10 mouse cellular contexts compared by ENCODE assay signal in the genomic region with DNA sequence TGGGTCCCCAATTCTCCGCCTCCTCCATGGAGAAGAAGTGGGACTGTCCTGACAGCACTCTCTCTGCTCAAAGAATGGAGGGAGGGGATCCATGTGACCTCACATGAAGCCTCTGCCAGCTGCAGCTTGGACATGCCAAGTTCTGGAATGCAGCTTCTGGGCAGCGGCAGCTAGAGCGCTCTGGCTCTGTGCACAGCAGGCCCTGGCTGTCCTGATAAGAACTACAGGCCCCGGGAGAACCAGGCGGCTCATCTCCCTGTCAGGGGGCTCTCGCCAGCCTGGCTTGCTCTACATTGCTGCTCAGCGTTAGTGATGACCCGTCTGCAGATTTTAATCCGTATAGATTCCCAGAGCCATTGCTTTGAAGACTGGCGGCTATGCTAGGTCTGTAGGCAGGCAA. TPM values are rescaled to one million over a fixed set of nuclear protein-coding genes. Genes with fewer than 3 reads are reported as not detected.
A peak's percentile ranks its signal among the peaks of the same experiment; 100 is the strongest.
DNase-seq lines count a peak whose midpoint lies in the region; ATAC-seq lines count a peak whose summit lies in the region.
"Had no signal": no experiment of that assay in that cellular context is flagged by ENCODE, and none has a peak within 500 bp of the region (broad histone marks: within the 10 kb centered on the region; RNA-seq: fewer than 3 reads in every experiment).

No protein-coding gene starts in this region.

- peak; percentile 65; the same call in 1 of the 2 replicates for ATAC-seq in hindbrain, embryonic 13.5 days (ENCODE audit: low FRiP score)

- no peak overlapping the region for H3K4me3 ChIP-seq in hindbrain, embryonic 13.5 days
- H3K4me3 ChIP-seq: embryonic facial prominence, embryonic 13.5 days had no signal

- H3K27ac ChIP-seq in hindbrain, embryonic 13.5 days = no peak overlapping the region
- H3K27ac ChIP-seq: embryonic facial prominence, embryonic 13.5 days had no signal

- peaks cover 19% of the 10 kb centered on the region for H3K4me1 ChIP-seq in hindbrain, embryonic 13.5 days (replicated peaks)
- H3K4me1 ChIP-seq: embryonic facial prominence, embryonic 13.5 days had no signal

- peaks cover 11% of the 10 kb centered on the region for H3K9me3 ChIP-seq in hindbrain, embryonic 13.5 days

- H3K27me3 ChIP-seq in hindbrain, embryonic 13.5 days = peaks cover 94% of the 10 kb centered on the region

- no peaks in the 10 kb centered on the region for H3K36me3 ChIP-seq in hindbrain, embryonic 13.5 days
- H3K36me3 ChIP-seq: embryonic facial prominence, embryonic 13.5 days had no signal

- 21% methylated on average over 10 of the region's 10 CpGs for WGBS in hindbrain, embryonic 13.5 days

- H3K4me2 ChIP-seq in hindbrain, embryonic 13.5 days = 0 out of 2 replicates have a peak overlapping the region, but pooled peaks have one; percentile 16

- peak; percentile 21 for DNase-seq in embryo, embryonic 11 days
- no peak for DNase-seq in embryo, embryonic 10 days (ENCODE audit: low spot score)
- DNase-seq in right cerebral cortex, adult 18-20 months = peak; percentile 7
- DNase-seq in right cerebral cortex, postnatal 14 days = no peak
- peak; percentile 12 for DNase-seq in telencephalon, adult 2 months (ENCODE audit: low read depth, low spot score)
- no peak for DNase-seq in ovary, postnatal 10 days (ENCODE audit: low spot score)
- DNase-seq in frontal cortex, postnatal 14 days (ENCODE audit: low spot score in 2 of 2) = no peak
- DNase-seq: kidney, adult 9 months had no signal

- no peak overlapping the region for H3K9ac ChIP-seq in hindbrain, embryonic 13.5 days
- H3K9ac ChIP-seq: embryonic facial prominence, embryonic 13.5 days had no signal

RNA-seq across cellular contexts. Expression of gene 4932438H23Rik, which starts 44.6 kb away (rescaled TPM):
- polyA plus RNA-seq in hindbrain, embryonic 13.5 days (2015; fragmentation: Nextera tagmentation; extraction: Ambion mirVana) = 0.83 and 0.99 TPM in 2 replicates
- polyA plus RNA-seq: embryonic facial prominence, embryonic 13.5 days had no signal

Comparison
In these comparisons a context has a peak if more than half of its experiments do, and no peak if none do; other contexts are left out.
1. DNase-seq: peak in embryo, embryonic 11 days (single experiment), right cerebral cortex, adult 18-20 months (single experiment) and telencephalon, adult 2 months (single experiment); none in embryo, embryonic 10 days (single experiment), right cerebral cortex, postnatal 14 days (single experiment), ovary, postnatal 10 days (single experiment) and frontal cortex, postnatal 14 days (0 of 2).